Mouse (Mus musculus): ENCODE results near the gene 0610009B22Rik.

DNA sequence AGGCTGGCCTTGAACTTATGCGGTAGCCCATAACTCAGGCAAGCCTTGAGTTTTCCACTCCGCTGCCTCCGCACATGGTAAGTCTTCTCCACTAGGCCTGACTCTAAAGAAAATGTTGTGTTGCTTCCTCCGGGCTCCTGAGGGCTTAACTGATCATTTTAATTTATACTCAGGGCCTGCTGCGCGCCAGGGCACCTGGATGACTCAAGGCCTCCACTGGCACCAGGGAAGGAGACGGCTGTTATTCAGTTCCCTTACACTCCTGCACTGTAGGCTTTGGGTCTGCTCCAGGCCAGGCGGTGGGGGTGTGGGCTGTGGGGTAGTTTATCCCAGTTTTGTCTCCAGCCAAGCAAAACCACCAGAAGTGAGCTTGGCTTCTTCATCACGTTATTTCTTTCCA is 15.4 kb downstream of the 0610009B22Rik start:
- TF ChIP-seq TCF12 (IDR thresholded peaks at IDR 0.05; ENCODE audit: insufficient read depth, poor library complexity, severe bottlenecking), result no peak
- TF ChIP-seq POLR2A (IDR thresholded peaks at IDR 0.05; ENCODE audit: insufficient read length, low read depth), result no peak
- TF ChIP-seq POLR2AphosphoS2 (IDR thresholded peaks at IDR 0.05; ENCODE audit: insufficient read length, low read depth), result no peak
- TF ChIP-seq USF1 (IDR thresholded peaks at IDR 0.05; ENCODE audit: low read depth), result no peak
- no peak for TF ChIP-seq CEBPB (IDR thresholded peaks at IDR 0.05; ENCODE audit: insufficient read depth, poor library complexity, severe bottlenecking)
- no peak for TF ChIP-seq MYOD1 (IDR thresholded peaks at IDR 0.05; ENCODE audit: control insufficient read depth in 1 of 3, insufficient read length in 2 of 3, low read depth in 2 of 3)
- no peak for TF ChIP-seq MAX (IDR thresholded peaks at IDR 0.05; ENCODE audit: low read depth)
- no peak for TF ChIP-seq REST (IDR thresholded peaks at IDR 0.05; ENCODE audit: insufficient read depth, insufficient read length)
- no peak for TF ChIP-seq SRF (IDR thresholded peaks at IDR 0.05; ENCODE audit: control insufficient read depth, insufficient read length, low read depth)
- TF ChIP-seq MYOG (IDR thresholded peaks at IDR 0.05; ENCODE audit: control insufficient read depth in 1 of 3, insufficient read depth in 1 of 3, insufficient read length in 2 of 3, low read depth in 2 of 3), result no peak
